Mouse (Mus musculus): Measurements from ENCODE around the gene Lgr6. TPM values are rescaled to one million over a fixed set of nuclear protein-coding genes. Genes with fewer than 3 reads are reported as not detected.

The Lgr6 gene
- polyA plus RNA-seq, 2 experiments: 3.2 to 8.3 TPM

DNA sequence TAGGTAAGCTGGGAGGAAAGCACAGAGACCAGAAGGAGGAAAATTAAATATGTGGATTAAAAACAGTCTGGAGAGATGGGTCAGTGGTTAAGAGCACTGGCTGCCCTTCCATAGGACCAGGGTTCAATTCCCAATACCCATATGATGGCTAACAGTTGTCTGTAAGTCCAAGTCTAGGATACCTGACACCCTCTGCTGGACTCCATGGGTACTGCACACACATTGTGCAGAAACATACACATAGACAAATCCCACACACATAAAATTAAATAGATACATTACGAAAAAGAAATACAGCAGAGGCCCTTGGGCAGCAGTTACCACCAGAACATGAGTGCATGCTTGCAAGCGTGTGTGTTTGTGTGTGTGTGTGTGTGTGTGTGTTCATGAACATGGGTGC lies 40.6 kb downstream of the Lgr6 start:
- 86% methylated on average over 2 of the region's 2 CpGs for WGBS
- H3K27ac ChIP-seq (replicated peaks; ENCODE audit: low read depth, low read length): no peak overlapping the region

GRCm38 (mm10) chr1:135062936-135063335 lies 42.1 kb downstream of the Lgr6 start:
- Histone ChIP-seq H3K9ac (ENCODE audit: low read depth, low read length, severe bottlenecking) (no peak overlapping the region), H3K9me3 (ENCODE audit: control insufficient read depth, low read length) (0 out of 2 replicates have a peak, but pooled peaks cover 3% of the 10 kb centered on the region), H3K27ac (replicated peaks; ENCODE audit: low read depth, low read length) (no peak overlapping the region), H3K4me1 (ENCODE audit: control insufficient read depth, insufficient read depth, low read length) (no peaks in the 10 kb centered on the region), H3K4me3 (replicated peaks; ENCODE audit: low read length) (no peak overlapping the region), H3K27me3 (ENCODE audit: control insufficient read depth, insufficient read depth, low read length) (no peaks in the 10 kb centered on the region), H3K36me3 (ENCODE audit: control insufficient read depth, insufficient read depth, low read length) (no peaks in the 10 kb centered on the region), H3K4me2 (replicated peaks; ENCODE audit: low read depth, low read length, severe bottlenecking) (no peak overlapping the region)
- DNase-seq (ENCODE audit: low spot score) (no peak), ATAC-seq (ENCODE audit: low FRiP score, low read depth) (no peak)
- TF ChIP-seq POLR2A (IDR thresholded peaks at IDR 0.05; ENCODE audit: borderline replicate concordance, extremely low read depth, insufficient read depth, insufficient read length): no peak
- 66% methylated on average over 5 of the region's 5 CpGs for WGBS

More for the DNA sequence above, 40.6 kb downstream of the Lgr6 start:
- no peak for TF ChIP-seq POLR2A (IDR thresholded peaks at IDR 0.05; ENCODE audit: borderline replicate concordance, extremely low read depth, insufficient read depth, insufficient read length)
- Histone ChIP-seq H3K4me3 (replicated peaks; ENCODE audit: low read length) (no peak overlapping the region), H3K9ac (ENCODE audit: low read depth, low read length, severe bottlenecking) (no peak overlapping the region), H3K9me3 (ENCODE audit: control insufficient read depth, low read length) (0 out of 2 replicates have a peak, but pooled peaks cover 3% of the 10 kb centered on the region), H3K4me2 (replicated peaks; ENCODE audit: low read depth, low read length, severe bottlenecking) (no peak overlapping the region), H3K4me1 (ENCODE audit: control insufficient read depth, insufficient read depth, low read length) (no peaks in the 10 kb centered on the region), H3K27me3 (ENCODE audit: control insufficient read depth, insufficient read depth, low read length) (no peaks in the 10 kb centered on the region), H3K36me3 (ENCODE audit: control insufficient read depth, insufficient read depth, low read length) (no peaks in the 10 kb centered on the region)
- no peak for ATAC-seq (ENCODE audit: low FRiP score, low read depth)
- DNase-seq (ENCODE audit: low spot score): no peak

DNA sequence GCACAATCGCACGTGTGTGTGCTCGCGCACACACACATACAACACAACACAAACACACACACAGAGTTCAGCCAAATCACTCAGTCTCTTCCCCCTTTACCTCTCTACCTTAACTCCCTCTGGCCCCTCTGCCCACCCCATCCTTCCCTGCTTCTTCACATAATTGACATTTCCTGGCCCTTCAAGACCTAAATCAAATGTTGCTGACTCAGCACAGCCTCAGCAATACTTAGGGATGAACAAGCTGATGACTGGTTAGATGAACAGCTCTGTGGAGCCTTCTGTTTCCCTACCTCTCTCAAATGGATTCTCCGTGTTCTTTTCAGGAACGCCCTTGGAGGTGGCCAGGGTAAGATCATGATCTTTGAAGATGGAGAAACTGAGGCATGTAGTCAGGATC lies 43.8 kb downstream of the Lgr6 start:
- 94% methylated on average over 6 of the region's 6 CpGs for WGBS
- Histone ChIP-seq H3K4me2 (replicated peaks; ENCODE audit: low read depth, low read length, severe bottlenecking) (no peak overlapping the region), H3K4me3 (replicated peaks; ENCODE audit: low read length) (no peak overlapping the region), H3K27me3 (ENCODE audit: control insufficient read depth, insufficient read depth, low read length) (no peaks in the 10 kb centered on the region), H3K9ac (ENCODE audit: low read depth, low read length, severe bottlenecking) (no peak overlapping the region), H3K9me3 (ENCODE audit: control insufficient read depth, low read length) (0 out of 2 replicates have a peak, but pooled peaks cover 3% of the 10 kb centered on the region), H3K4me1 (ENCODE audit: control insufficient read depth, insufficient read depth, low read length) (peaks cover 4% of the 10 kb centered on the region; the same call in 1 of the 2 replicates), H3K27ac (replicated peaks; ENCODE audit: low read depth, low read length) (no peak overlapping the region), H3K36me3 (ENCODE audit: control insufficient read depth, insufficient read depth, low read length) (no peaks in the 10 kb centered on the region)
- ATAC-seq (ENCODE audit: low FRiP score, low read depth) (no peak), DNase-seq (ENCODE audit: low spot score) (no peak)
- no peak for TF ChIP-seq POLR2A (IDR thresholded peaks at IDR 0.05; ENCODE audit: borderline replicate concordance, extremely low read depth, insufficient read depth, insufficient read length)

DNA sequence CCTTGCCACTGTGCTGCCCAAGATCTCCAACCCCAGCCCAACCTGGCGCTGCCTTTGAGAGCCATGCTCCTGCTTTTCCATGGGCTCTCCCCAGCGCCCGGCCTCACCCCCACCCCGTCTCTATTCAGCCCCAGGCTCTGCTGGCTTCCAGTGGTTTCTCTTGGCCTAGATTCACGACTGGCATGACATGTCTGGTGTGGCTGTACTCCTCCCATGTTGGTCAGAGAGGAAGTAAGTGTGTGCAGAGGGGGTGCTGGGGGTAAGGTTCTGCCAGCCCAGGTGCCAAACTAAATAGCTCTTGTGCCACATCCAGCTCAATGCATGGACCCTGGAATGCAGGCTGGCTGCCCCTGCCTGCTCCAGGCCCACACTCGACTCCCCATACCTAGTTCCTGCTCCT lies 44.9 kb downstream of the Lgr6 start:
- no peak overlapping the region for H3K9ac ChIP-seq (ENCODE audit: low read depth, low read length, severe bottlenecking)
- H3K9me3 ChIP-seq (ENCODE audit: control insufficient read depth, low read length): 0 out of 2 replicates have a peak, but pooled peaks cover 3% of the 10 kb centered on the region
- no peak overlapping the region for H3K4me2 ChIP-seq (replicated peaks; ENCODE audit: low read depth, low read length, severe bottlenecking)
- peaks cover 4% of the 10 kb centered on the region; the same call in 1 of the 2 replicates for H3K4me1 ChIP-seq (ENCODE audit: control insufficient read depth, insufficient read depth, low read length)
- no peak overlapping the region for H3K4me3 ChIP-seq (replicated peaks; ENCODE audit: low read length)
- no peak for TF ChIP-seq POLR2A (IDR thresholded peaks at IDR 0.05; ENCODE audit: borderline replicate concordance, extremely low read depth, insufficient read depth, insufficient read length)
- H3K27ac ChIP-seq (replicated peaks; ENCODE audit: low read depth, low read length): no peak overlapping the region
- WGBS: 81% methylated on average over 6 of the region's 6 CpGs
- no peaks in the 10 kb centered on the region for H3K36me3 ChIP-seq (ENCODE audit: control insufficient read depth, insufficient read depth, low read length)
- DNase-seq (ENCODE audit: low spot score) (no peak), ATAC-seq (ENCODE audit: low FRiP score, low read depth) (no peak)
- H3K27me3 ChIP-seq (ENCODE audit: control insufficient read depth, insufficient read depth, low read length): no peaks in the 10 kb centered on the region

DNA sequence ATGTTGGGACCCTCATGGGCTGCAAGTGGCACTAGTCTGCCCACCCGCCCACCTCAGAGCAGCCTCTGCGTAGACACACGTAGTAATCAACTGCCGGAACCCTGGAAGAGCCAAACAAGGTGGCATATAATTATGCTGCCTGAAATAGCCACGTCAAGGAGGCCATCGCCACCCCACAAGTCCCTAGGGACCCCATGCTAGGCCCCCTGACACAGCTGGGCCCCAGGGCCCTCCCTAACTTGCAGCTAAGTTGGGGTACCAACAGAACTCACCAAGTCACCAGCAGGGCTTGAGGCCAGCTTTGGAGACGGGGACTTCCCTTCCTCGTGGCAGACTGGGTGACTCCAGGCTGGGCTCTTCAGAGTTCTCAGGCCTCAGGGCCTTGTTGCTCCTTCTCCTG lies 48.2 kb downstream of the Lgr6 start:
- no peaks in the 10 kb centered on the region for H3K9me3 ChIP-seq (ENCODE audit: control insufficient read depth, low read length)
- no peak for ATAC-seq (ENCODE audit: low FRiP score, low read depth)
- H3K4me2 ChIP-seq (replicated peaks; ENCODE audit: low read depth, low read length, severe bottlenecking): no peak overlapping the region
- H3K9ac ChIP-seq (ENCODE audit: low read depth, low read length, severe bottlenecking): no peak overlapping the region
- 67% methylated on average over 8 of the region's 8 CpGs for WGBS
- no peak for DNase-seq (ENCODE audit: low spot score)
- H3K4me3 ChIP-seq (replicated peaks; ENCODE audit: low read length): no peak overlapping the region
- no peaks in the 10 kb centered on the region for H3K27me3 ChIP-seq (ENCODE audit: control insufficient read depth, insufficient read depth, low read length)
- H3K27ac ChIP-seq (replicated peaks; ENCODE audit: low read depth, low read length): no peak overlapping the region
- H3K4me1 ChIP-seq (ENCODE audit: control insufficient read depth, insufficient read depth, low read length): peaks cover 4% of the 10 kb centered on the region; the same call in 1 of the 2 replicates
- TF ChIP-seq POLR2A (IDR thresholded peaks at IDR 0.05; ENCODE audit: borderline replicate concordance, extremely low read depth, insufficient read depth, insufficient read length): no peak
- H3K36me3 ChIP-seq (ENCODE audit: control insufficient read depth, insufficient read depth, low read length): no peaks in the 10 kb centered on the region

DNA sequence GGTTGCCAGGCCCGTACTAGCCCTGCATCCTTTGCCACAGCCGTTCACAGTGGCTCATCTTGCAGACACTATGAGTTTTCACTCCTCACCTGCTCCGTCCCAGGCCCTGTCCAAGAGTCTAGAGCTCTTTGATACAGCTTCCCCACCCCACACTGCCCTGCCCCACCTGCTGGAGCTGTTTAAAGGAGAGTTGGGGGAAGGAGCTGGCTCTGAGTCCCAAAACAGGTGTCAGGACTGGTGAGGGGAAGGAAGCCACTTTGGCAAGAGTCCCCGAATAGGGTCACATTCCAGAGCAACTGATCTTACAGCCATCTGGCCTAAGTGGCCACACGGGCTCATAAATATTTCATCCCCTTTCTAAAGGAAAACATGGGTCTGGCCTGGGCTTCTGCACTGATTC lies 51.0 kb downstream of the Lgr6 start:
- TF ChIP-seq POLR2A (IDR thresholded peaks at IDR 0.05; ENCODE audit: borderline replicate concordance, extremely low read depth, insufficient read depth, insufficient read length): no peak
- DNase-seq (ENCODE audit: low spot score): no peak
- no peaks in the 10 kb centered on the region for H3K9me3 ChIP-seq (ENCODE audit: control insufficient read depth, low read length)

More for the DNA sequence above, 51.0 kb downstream of the Lgr6 start:
- 53% methylated on average over 5 of the region's 5 CpGs for WGBS
- Histone ChIP-seq H3K27ac (replicated peaks; ENCODE audit: low read depth, low read length) (no peak overlapping the region), H3K27me3 (ENCODE audit: control insufficient read depth, insufficient read depth, low read length) (no peaks in the 10 kb centered on the region), H3K4me2 (replicated peaks; ENCODE audit: low read depth, low read length, severe bottlenecking) (no peak overlapping the region), H3K4me3 (replicated peaks; ENCODE audit: low read length) (no peak overlapping the region), H3K4me1 (ENCODE audit: control insufficient read depth, insufficient read depth, low read length) (peaks cover 8% of the 10 kb centered on the region; the same call in 1 of the 2 replicates), H3K36me3 (ENCODE audit: control insufficient read depth, insufficient read depth, low read length) (no peaks in the 10 kb centered on the region), H3K9ac (ENCODE audit: low read depth, low read length, severe bottlenecking) (no peak overlapping the region)
- ATAC-seq (ENCODE audit: low FRiP score, low read depth): no peak

All from limb, embryonic 14.5 days (tissue).